Comparison of ENCODE assay signal across 19 mouse cellular contexts in genomic region chr17:12037574-12037973, GRCm38 (mm10).
DNase-seq lines count a peak whose midpoint lies in the region; ATAC-seq and TF ChIP-seq lines count a peak whose summit lies in the region.
"Had no signal": no experiment of that assay in that cellular context is flagged by ENCODE, and none has a peak within 500 bp of the region (broad histone marks: within the 10 kb centered on the region; RNA-seq: fewer than 3 reads in every experiment).

No protein-coding gene starts in this region.

- 72% methylated on average over 2 of the region's 2 CpGs for WGBS in heart, embryonic 11.5 days (ENCODE audit: insufficient replicate concordance)
- 52% methylated on average over 2 of the region's 2 CpGs for WGBS in liver, embryonic 13.5 days (ENCODE audit: insufficient replicate concordance)
- WGBS in stomach, postnatal 0 days = 64% methylated on average over 2 of the region's 2 CpGs
- 93% methylated on average over 2 of the region's 2 CpGs for WGBS in hindbrain, postnatal 0 days

- no peak for TF ChIP-seq EP300 in stomach, postnatal 0 days (optimal IDR thresholded peaks at IDR 0.05)

- H3K36me3 ChIP-seq in heart, embryonic 11.5 days (ENCODE audit: control insufficient read depth, insufficient read depth, low read length) = no peaks in the 10 kb centered on the region
- H3K36me3 ChIP-seq in liver, embryonic 13.5 days = no peaks in the 10 kb centered on the region
- H3K36me3 ChIP-seq in stomach, postnatal 0 days (ENCODE audit: control insufficient read depth, insufficient read depth, low read length) = no peaks in the 10 kb centered on the region
- no peaks in the 10 kb centered on the region for H3K36me3 ChIP-seq in hindbrain, postnatal 0 days (ENCODE audit: insufficient read depth, low read length)

- H3K4me3 ChIP-seq in heart, embryonic 11.5 days (ENCODE audit: low read depth, low read length) = no peak overlapping the region
- peak overlapping the region; percentile 48 for H3K4me3 ChIP-seq in liver, embryonic 13.5 days (replicated peaks)
- no peak overlapping the region for H3K4me3 ChIP-seq in stomach, postnatal 0 days (ENCODE audit: low read depth, low read length)
- H3K4me3 ChIP-seq in hindbrain, postnatal 0 days (ENCODE audit: low read length) = no peak overlapping the region
- H3K4me3 ChIP-seq: left cerebral cortex, adult 2 months had no signal

- no peaks in the 10 kb centered on the region for H3K9me3 ChIP-seq in heart, embryonic 11.5 days (replicated peaks; ENCODE audit: control insufficient read depth, low read length)
- no peaks in the 10 kb centered on the region for H3K9me3 ChIP-seq in liver, embryonic 13.5 days (replicated peaks)
- no peaks in the 10 kb centered on the region for H3K9me3 ChIP-seq in stomach, postnatal 0 days (ENCODE audit: control insufficient read depth, low read length)
- H3K9me3 ChIP-seq in hindbrain, postnatal 0 days (ENCODE audit: low read length) = no peaks in the 10 kb centered on the region

- peak; percentile 67; the same call in 1 of the 2 replicates for ATAC-seq in heart, embryonic 11.5 days (replicated peaks; ENCODE audit: insufficient number of reproducible peaks, low FRiP score, low TSS enrichment)
- ATAC-seq in liver, embryonic 13.5 days (ENCODE audit: low read depth) = peak; percentile 84
- ATAC-seq in stomach, postnatal 0 days (ENCODE audit: low FRiP score, low TSS enrichment) = peak; percentile 36; the same call in 1 of the 2 replicates
- ATAC-seq in hindbrain, postnatal 0 days = no peak
- ATAC-seq: forebrain, postnatal 0 days had no signal

- no peak for DNase-seq in heart, postnatal 4 days
- peak; percentile 20 for DNase-seq in testis, postnatal 10 days (ENCODE audit: low spot score)
- no peak for DNase-seq in testis, postnatal 14 days (ENCODE audit: low spot score)
- peak; percentile 57 for DNase-seq in liver, embryonic 13.5 days
- DNase-seq in stomach, postnatal 0 days (ENCODE audit: low spot score) = no peak
- no peak for DNase-seq in gastrocnemius, postnatal 36 days
- DNase-seq in hindbrain, postnatal 0 days (ENCODE audit: low spot score) = no peak
- DNase-seq: cerebellum, adult 9-10 months; forebrain, postnatal 0 days; kidney, adult 9 months; kidney, postnatal 25 days; layer of hippocampus, adult 9-11 months; left cerebral cortex, postnatal 4 days; lung, postnatal 36 days; right cerebral cortex, adult 18-20 months; thymus, postnatal 14 days had no signal

- no peak for TF ChIP-seq CTCF in stomach, postnatal 0 days (IDR thresholded peaks at IDR 0.05; ENCODE audit: low read depth)
- no peak for TF ChIP-seq CTCF in hindbrain, postnatal 0 days (IDR thresholded peaks at IDR 0.05; ENCODE audit: low read depth)

- peak overlapping the region; percentile 50 for H3K27ac ChIP-seq in heart, embryonic 11.5 days (ENCODE audit: low read depth, low read length)
- H3K27ac ChIP-seq in liver, embryonic 13.5 days = peak overlapping the region; percentile 95
- no peak overlapping the region for H3K27ac ChIP-seq in stomach, postnatal 0 days (replicated peaks)
- H3K27ac ChIP-seq in hindbrain, postnatal 0 days = no peak overlapping the region
- H3K27ac ChIP-seq: left cerebral cortex, adult 2 months had no signal

- intact Hi-C loops in gastrocnemius, postnatal 36 days (cut with DNase I) = loop anchor here (5.0 kb wide), 1 partner anchor 335 kb away; no protein-coding TSS in a partner anchor

- 0 out of 2 replicates have a peak, but pooled peaks cover 3% of the 10 kb centered on the region for H3K27me3 ChIP-seq in heart, embryonic 11.5 days (ENCODE audit: control insufficient read depth, insufficient read depth, low read length)
- H3K27me3 ChIP-seq in liver, embryonic 13.5 days = no peaks in the 10 kb centered on the region
- H3K27me3 ChIP-seq in stomach, postnatal 0 days (ENCODE audit: control insufficient read depth, insufficient read depth, low read length) = no peaks in the 10 kb centered on the region
- no peaks in the 10 kb centered on the region for H3K27me3 ChIP-seq in hindbrain, postnatal 0 days (ENCODE audit: insufficient read depth, low read length)
- H3K27me3 ChIP-seq: CH12.LX had no signal

- H3K4me2 ChIP-seq in heart, embryonic 11.5 days = peak overlapping the region; percentile 19; the same call in 1 of the 2 replicates
- peak overlapping the region; percentile 75 for H3K4me2 ChIP-seq in liver, embryonic 13.5 days
- no peak overlapping the region for H3K4me2 ChIP-seq in stomach, postnatal 0 days (replicated peaks; ENCODE audit: low read depth)
- no peak overlapping the region for H3K4me2 ChIP-seq in hindbrain, postnatal 0 days (ENCODE audit: low read depth, low read length)

- 0 out of 2 replicates have a peak, but pooled peaks cover 3% of the 10 kb centered on the region for H3K4me1 ChIP-seq in heart, embryonic 11.5 days (ENCODE audit: control insufficient read depth, insufficient read depth, low read length)
- H3K4me1 ChIP-seq in liver, embryonic 13.5 days (replicated peaks) = peaks cover 61% of the 10 kb centered on the region
- no peaks in the 10 kb centered on the region for H3K4me1 ChIP-seq in stomach, postnatal 0 days (replicated peaks; ENCODE audit: control insufficient read depth, insufficient read depth)
- H3K4me1 ChIP-seq in hindbrain, postnatal 0 days (ENCODE audit: insufficient read depth, low read length) = no peaks in the 10 kb centered on the region

- no peak overlapping the region for H3K9ac ChIP-seq in heart, embryonic 11.5 days (ENCODE audit: low read depth, low read length)
- H3K9ac ChIP-seq in liver, embryonic 13.5 days = peak overlapping the region; percentile 76
- H3K9ac ChIP-seq in stomach, postnatal 0 days (ENCODE audit: low read length) = no peak overlapping the region
- no peak overlapping the region for H3K9ac ChIP-seq in hindbrain, postnatal 0 days (replicated peaks; ENCODE audit: low read length)
- H3K9ac ChIP-seq: forebrain, postnatal 0 days had no signal

Comparison
In these comparisons a context has a peak if more than half of its experiments do, and no peak if none do; other contexts are left out.
1. DNase-seq: peak in testis, postnatal 10 days (single experiment) and liver, embryonic 13.5 days (single experiment); none in heart, postnatal 4 days (single experiment), testis, postnatal 14 days (single experiment), stomach, postnatal 0 days (single experiment), gastrocnemius, postnatal 36 days (0 of 2) and hindbrain, postnatal 0 days (single experiment).
2. H3K27ac ChIP-seq: peak in heart, embryonic 11.5 days (single experiment) and liver, embryonic 13.5 days (single experiment); none in stomach, postnatal 0 days (single experiment) and hindbrain, postnatal 0 days (single experiment).
3. H3K4me2 ChIP-seq: peak in heart, embryonic 11.5 days (single experiment) and liver, embryonic 13.5 days (single experiment); none in stomach, postnatal 0 days (single experiment) and hindbrain, postnatal 0 days (single experiment).